Mouse (Mus musculus): ENCODE results near the gene Uqcc1. TPM values are rescaled to one million over a fixed set of nuclear protein-coding genes. Genes with fewer than 3 reads are reported as not detected.

Gene Uqcc1
- total and polyA plus RNA-seq, 3 experiments: 35.3 to 55.2 (median 49.8) TPM

GRCm38 (mm10) chr2:155945580-155945979 is 15.5 kb upstream of the Uqcc1 start:
- no peak for TF ChIP-seq GABPA (IDR thresholded peaks at IDR 0.05; ENCODE audit: insufficient replicate concordance, low read depth, low read length)
- no peak for TF ChIP-seq NRF1 (IDR thresholded peaks at IDR 0.05; ENCODE audit: low read depth, low read length)
- no peak for TF ChIP-seq TCF12 (IDR thresholded peaks at IDR 0.05; ENCODE audit: low read depth, low read length)
- TF ChIP-seq UBTF (IDR thresholded peaks at IDR 0.05; ENCODE audit: low read depth, low read length): no peak
- TF ChIP-seq POLR2A (IDR thresholded peaks at IDR 0.05; ENCODE audit: low read depth, low read length): no peak
- no peak for TF ChIP-seq EP300 (IDR thresholded peaks at IDR 0.05; ENCODE audit: low read length)
- no peak for TF ChIP-seq RAD21 (IDR thresholded peaks at IDR 0.05; ENCODE audit: low read depth, low read length)
- TF ChIP-seq RCOR1 (conservative IDR thresholded peaks at IDR 0.05; ENCODE audit: low read depth, low read length): no peak
- no peak for TF ChIP-seq JUN (IDR thresholded peaks at IDR 0.05; ENCODE audit: insufficient read depth, low read depth, low read length)
- no peak for TF ChIP-seq CTCF (conservative IDR thresholded peaks at IDR 0.05 in 1 of 2, IDR thresholded peaks at IDR 0.05 in 1 of 2; ENCODE audit: low read depth in 2 of 2, low read length in 2 of 2)
- TF ChIP-seq MAX (IDR thresholded peaks at IDR 0.05; ENCODE audit: low read length): no peak
- TF ChIP-seq MYC (IDR thresholded peaks at IDR 0.05; ENCODE audit: low read depth, low read length): no peak
- H3K4me2 ChIP-seq (ENCODE audit: insufficient read depth, low read depth, poor library complexity, severe bottlenecking): no peak overlapping the region
- dilution Hi-C loops (cut with MboI; ENCODE audit: extremely low pct_ligation_motif_present, extremely low pct_unique_long_range_greater_than_20kb, low sequenced_read_pairs) (no loop called here), in situ Hi-C loops (cut with MboI; ENCODE audit: low pct_ligation_motif_present, low pct_unique_long_range_greater_than_20kb, low sequenced_read_pairs) (loop anchor here (25.0 kb wide), 1 partner anchor 258 kb away; the partner anchor contains the start of gene Trpc4ap)
- no peak overlapping the region for H3K4me3 ChIP-seq (replicated peaks in 1 of 3; ENCODE audit: low read depth in 2 of 3, low read length in 2 of 3, poor library complexity in 1 of 3)
- DNase-seq (ENCODE audit: extremely low read depth): no peak
- no peak overlapping the region for H3K27ac ChIP-seq (ENCODE audit: insufficient read depth, low read depth)
- no peaks in the 10 kb centered on the region for H3K79me2 ChIP-seq (replicated peaks; ENCODE audit: control insufficient read depth, extremely low read depth, insufficient read depth, poor library complexity, severe bottlenecking)
- no peaks in the 10 kb centered on the region for H3K36me3 ChIP-seq (replicated peaks in 1 of 2; ENCODE audit: control insufficient read depth in 1 of 2, insufficient read depth in 1 of 2, low read length in 1 of 2)
- H3K9ac ChIP-seq (ENCODE audit: insufficient read depth, low read depth): no peak overlapping the region
- no peaks in the 10 kb centered on the region; a peak in 1 of 4 replicates for H3K4me1 ChIP-seq (ENCODE audit: control insufficient read depth in 1 of 2, insufficient read depth in 2 of 2)
- H3K9me3 ChIP-seq (replicated peaks; ENCODE audit: low read length): no peaks in the 10 kb centered on the region
- peaks cover 1% of the 10 kb centered on the region for H3K27me3 ChIP-seq (replicated peaks)

GRCm38 (mm10) chr2:155945124-155945523 is 15.0 kb upstream of the Uqcc1 start, which contains the start of gene Gdf5:
Gene Gdf5, minus strand, starts transcription at chr2:155945367.
- H3K4me3 ChIP-seq (replicated peaks in 1 of 3; ENCODE audit: low read depth in 2 of 3, low read length in 2 of 3, poor library complexity in 1 of 3): no peak within 1 kb of the TSS
- in situ Hi-C loops (cut with MboI; ENCODE audit: low pct_ligation_motif_present, low pct_unique_long_range_greater_than_20kb, low sequenced_read_pairs): loop anchor here (25.0 kb wide), 1 partner anchor 258 kb away; the partner anchor contains the start of gene Trpc4ap

More at GRCm38 (mm10) chr2:155945124-155945523, 15.0 kb upstream of the Uqcc1 start, which contains the start of gene Gdf5:
- Histone ChIP-seq H3K9me3 (replicated peaks; ENCODE audit: low read length) (no peaks in the 10 kb centered on the region), H3K27me3 (replicated peaks) (peaks cover 1% of the 10 kb centered on the region), H3K4me2 (ENCODE audit: insufficient read depth, low read depth, poor library complexity, severe bottlenecking) (no peak within 1 kb of the TSS), H3K79me2 (replicated peaks; ENCODE audit: control insufficient read depth, extremely low read depth, insufficient read depth, poor library complexity, severe bottlenecking) (no peaks in the 10 kb centered on the region), H3K36me3 (replicated peaks in 1 of 2; ENCODE audit: control insufficient read depth in 1 of 2, insufficient read depth in 1 of 2, low read length in 1 of 2) (no peaks in the 10 kb centered on the region), H3K4me1 (ENCODE audit: control insufficient read depth in 1 of 2, insufficient read depth in 2 of 2) (peaks cover 0 to 3% of the 10 kb centered on the region in 2 experiments; a peak in 3 of 4 replicates), H3K9ac (ENCODE audit: insufficient read depth, low read depth) (no peak within 1 kb of the TSS), H3K27ac (ENCODE audit: insufficient read depth, low read depth) (no peak within 1 kb of the TSS)
- dilution Hi-C loops (cut with MboI; ENCODE audit: extremely low pct_ligation_motif_present, extremely low pct_unique_long_range_greater_than_20kb, low sequenced_read_pairs): no loop called here
- no peak for DNase-seq (ENCODE audit: extremely low read depth)
- TF ChIP-seq ETS1 (conservative IDR thresholded peaks at IDR 0.05; ENCODE audit: low read depth, low read length) (no peak), JUND (conservative IDR thresholded peaks at IDR 0.05; ENCODE audit: low read depth, low read length) (no peak), ZMIZ1 (IDR thresholded peaks at IDR 0.05; ENCODE audit: low read depth, low read length) (no peak), SMC3 (IDR thresholded peaks at IDR 0.05; ENCODE audit: low read depth, low read length) (no peak), POLR2AphosphoS2 (IDR thresholded peaks at IDR 0.05; ENCODE audit: low read depth, low read length) (no peak), MAZ (IDR thresholded peaks at IDR 0.05; ENCODE audit: low read depth, low read length) (no peak), ZKSCAN1 (IDR thresholded peaks at IDR 0.05; ENCODE audit: borderline replicate concordance, low read depth, low read length) (no peak), JUN (IDR thresholded peaks at IDR 0.05; ENCODE audit: insufficient read depth, low read depth, low read length) (no peak), RAD21 (IDR thresholded peaks at IDR 0.05; ENCODE audit: low read depth, low read length) (no peak), MYC (IDR thresholded peaks at IDR 0.05; ENCODE audit: low read depth, low read length) (no peak), UBTF (IDR thresholded peaks at IDR 0.05; ENCODE audit: low read depth, low read length) (no peak), NRF1 (IDR thresholded peaks at IDR 0.05; ENCODE audit: low read depth, low read length) (no peak), GABPA (IDR thresholded peaks at IDR 0.05; ENCODE audit: insufficient replicate concordance, low read depth, low read length) (no peak), E2F4 (IDR thresholded peaks at IDR 0.05; ENCODE audit: insufficient replicate concordance, low read depth, low read length) (no peak), ZC3H11A (IDR thresholded peaks at IDR 0.05; ENCODE audit: low read depth, low read length) (no peak), MAFK (IDR thresholded peaks at IDR 0.05; ENCODE audit: insufficient replicate concordance, low read length) (no peak), PAX5 (IDR thresholded peaks at IDR 0.05; ENCODE audit: low read length) (no peak)

Measured in CH12.LX (cell line).